Mouse (Mus musculus): Measurements from ENCODE around the gene Mtfp1. TPM values are rescaled to one million over a fixed set of nuclear protein-coding genes. Genes with fewer than 3 reads are reported as not detected.

Mtfp1 gene
- total RNA-seq (2014; fragmentation: Nextera tagmentation) (5.4 and 6.5 TPM in 2 replicates), total RNA-seq (2017) (10.5 and 12.7 TPM in 2 replicates), polyA plus RNA-seq (2012) (12.3 and 14.2 TPM in 2 replicates)

DNA sequence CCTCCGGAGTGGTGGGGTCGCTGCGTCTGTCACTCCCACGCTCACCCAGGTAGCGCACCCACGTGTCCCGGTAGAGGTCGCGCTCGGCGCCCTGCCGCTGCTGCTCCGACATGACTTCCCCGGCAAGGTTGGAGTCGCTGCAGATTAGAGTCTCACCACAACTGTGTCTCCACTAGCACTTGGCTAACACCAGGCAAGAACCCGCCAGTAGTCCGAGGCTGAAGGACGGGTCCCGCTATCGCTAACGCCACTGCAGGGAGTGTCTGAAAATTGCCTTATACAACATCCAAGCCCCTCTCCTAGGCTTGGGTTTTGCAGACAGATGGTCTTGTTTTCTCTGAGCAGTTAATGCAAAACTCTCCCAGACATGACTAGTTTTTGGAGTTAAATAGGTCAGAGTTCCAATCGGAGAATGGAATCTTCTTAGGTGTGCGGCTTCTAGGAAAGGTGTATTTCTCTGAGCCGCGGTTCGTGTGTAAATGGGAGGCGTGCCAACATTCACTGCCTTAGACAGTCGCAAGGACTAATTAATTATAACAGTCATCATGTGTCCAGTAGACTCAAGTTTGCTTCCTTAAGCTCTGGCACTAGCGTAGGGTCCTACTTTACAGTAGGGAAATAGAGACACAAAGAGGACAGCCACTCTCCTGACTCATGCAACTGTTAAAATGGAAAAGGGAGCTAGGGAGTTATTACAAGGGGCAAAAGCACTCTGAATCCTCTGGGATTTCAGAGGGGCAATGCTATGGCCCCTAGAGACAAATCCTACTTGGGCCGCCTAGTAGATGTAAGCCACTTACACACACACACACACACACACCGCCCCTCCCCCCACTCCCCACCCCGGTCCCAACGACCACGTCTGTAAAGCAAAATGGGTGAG lies at the start of gene Mtfp1:
Gene Mtfp1 (minus strand): TSS at position 275 of the 883 bp plus-strand sequence.
- Histone ChIP-seq H3K9me3 (replicated peaks) (peaks cover 15% of the 10 kb centered on the region), H3K27me3 (ENCODE audit: insufficient read depth, low read length) (no peaks in the 10 kb centered on the region; the same call in 1 of the 2 replicates), H3K4me1 (ENCODE audit: insufficient read depth, low read depth, low read length) (peaks cover 54% of the 10 kb centered on the region), H3K4me3 (ENCODE audit: low read depth, low read length) (peak within 1 kb of the TSS; percentile 75), H3K36me3 (replicated peaks) (peaks cover 38% of the 10 kb centered on the region)
- DNase-seq (ENCODE audit: low spot score) (peak; percentile 72), ATAC-seq (ENCODE audit: extremely low read depth, insufficient number of reproducible peaks, low FRiP score, poor library complexity, severe bottlenecking) (no peak)
- no peak for TF ChIP-seq GATA1 (IDR thresholded peaks at IDR 0.05; ENCODE audit: borderline replicate concordance, low read length)
- TF ChIP-seq TAL1 (conservative IDR thresholded peaks at IDR 0.05; ENCODE audit: low read depth, low read length): no peak
- TF ChIP-seq CTCF (IDR thresholded peaks at IDR 0.05; ENCODE audit: low read depth, low read length): no peak
- no peak for TF ChIP-seq GATA2 (IDR thresholded peaks at IDR 0.05; ENCODE audit: borderline replicate concordance, low read depth, low read length)
- TF ChIP-seq POLR2AphosphoS5 (IDR thresholded peaks at IDR 0.05; ENCODE audit: insufficient replicate concordance, low read depth, low read length): no peak

- peaks cover 5% of the 10 kb centered on the region; the same call in 1 of the 2 replicates for H3K27me3 ChIP-seq (ENCODE audit: insufficient read depth, low read length)
- ATAC-seq (ENCODE audit: extremely low read depth, insufficient number of reproducible peaks, low FRiP score, poor library complexity, severe bottlenecking) (no peak), DNase-seq (ENCODE audit: low spot score) (no peak)
- no peaks in the 10 kb centered on the region for H3K9me3 ChIP-seq (replicated peaks)
- peaks cover 64% of the 10 kb centered on the region for H3K36me3 ChIP-seq (replicated peaks)
- no peak overlapping the region for H3K4me3 ChIP-seq (ENCODE audit: low read depth, low read length)
- no peaks in the 10 kb centered on the region for H3K4me1 ChIP-seq (ENCODE audit: insufficient read depth, low read depth, low read length)
- TF ChIP-seq TAL1 (conservative IDR thresholded peaks at IDR 0.05; ENCODE audit: low read depth, low read length): no peak
- TF ChIP-seq GATA2 (IDR thresholded peaks at IDR 0.05; ENCODE audit: borderline replicate concordance, low read depth, low read length): no peak
- TF ChIP-seq POLR2AphosphoS5 (IDR thresholded peaks at IDR 0.05; ENCODE audit: insufficient replicate concordance, low read depth, low read length): no peak
- TF ChIP-seq CTCF (IDR thresholded peaks at IDR 0.05; ENCODE audit: low read depth, low read length): no peak
- TF ChIP-seq GATA1 (IDR thresholded peaks at IDR 0.05; ENCODE audit: borderline replicate concordance, low read length): no peak
Observed at GRCm38 (mm10) chr11:4143281-4144062, 48.2 kb upstream of the Mtfp1 start.

- no peaks in the 10 kb centered on the region for H3K4me1 ChIP-seq (ENCODE audit: insufficient read depth, low read depth, low read length)
- DNase-seq (ENCODE audit: low spot score) (no peak), ATAC-seq (ENCODE audit: extremely low read depth, insufficient number of reproducible peaks, low FRiP score, poor library complexity, severe bottlenecking) (no peak)
- peaks cover 70% of the 10 kb centered on the region for H3K36me3 ChIP-seq (replicated peaks)
- no peaks in the 10 kb centered on the region for H3K27me3 ChIP-seq (ENCODE audit: insufficient read depth, low read length)
- no peaks in the 10 kb centered on the region for H3K9me3 ChIP-seq (replicated peaks)
- no peak overlapping the region for H3K4me3 ChIP-seq (ENCODE audit: low read depth, low read length)
- no peak for TF ChIP-seq CTCF (IDR thresholded peaks at IDR 0.05; ENCODE audit: low read depth, low read length)
- no peak for TF ChIP-seq GATA2 (IDR thresholded peaks at IDR 0.05; ENCODE audit: borderline replicate concordance, low read depth, low read length)
- TF ChIP-seq TAL1 (conservative IDR thresholded peaks at IDR 0.05; ENCODE audit: low read depth, low read length): no peak
- no peak for TF ChIP-seq POLR2AphosphoS5 (IDR thresholded peaks at IDR 0.05; ENCODE audit: insufficient replicate concordance, low read depth, low read length)
Observed at GRCm38 (mm10) chr11:4142352-4142751, 47.1 kb upstream of the Mtfp1 start.

DNA sequence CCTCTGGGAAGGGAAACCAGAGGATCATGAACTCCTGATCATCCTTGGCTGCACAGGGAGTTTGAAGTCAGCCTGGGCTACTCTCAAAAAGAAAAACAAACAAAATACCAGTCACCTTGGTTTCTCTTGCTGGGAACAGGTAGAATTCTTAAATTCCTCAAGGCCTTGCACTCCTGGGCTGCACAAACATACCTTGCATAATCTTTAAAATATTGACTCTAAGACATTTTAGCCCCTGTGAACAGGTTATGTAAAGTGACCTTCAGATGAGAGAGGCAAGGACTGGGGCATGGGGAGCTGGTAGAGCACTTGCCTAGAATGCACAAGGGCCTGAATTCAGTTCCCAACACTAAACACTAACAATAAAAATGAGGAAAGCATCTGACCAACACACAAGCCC lies 46.3 kb upstream of the Mtfp1 start:
- Histone ChIP-seq H3K4me3 (ENCODE audit: low read depth, low read length) (no peak overlapping the region), H3K9me3 (replicated peaks) (no peaks in the 10 kb centered on the region), H3K27me3 (ENCODE audit: insufficient read depth, low read length) (no peaks in the 10 kb centered on the region; the same call in 1 of the 2 replicates), H3K36me3 (replicated peaks) (peaks cover 79% of the 10 kb centered on the region), H3K4me1 (ENCODE audit: insufficient read depth, low read depth, low read length) (0 out of 2 replicates have a peak, but pooled peaks cover 3% of the 10 kb centered on the region)
- ATAC-seq (ENCODE audit: extremely low read depth, insufficient number of reproducible peaks, low FRiP score, poor library complexity, severe bottlenecking) (no peak), DNase-seq (ENCODE audit: low spot score) (no peak)
- TF ChIP-seq POLR2AphosphoS5 (IDR thresholded peaks at IDR 0.05; ENCODE audit: insufficient replicate concordance, low read depth, low read length) (no peak), CTCF (IDR thresholded peaks at IDR 0.05; ENCODE audit: low read depth, low read length) (no peak), GATA1 (IDR thresholded peaks at IDR 0.05; ENCODE audit: borderline replicate concordance, low read length) (no peak), GATA2 (IDR thresholded peaks at IDR 0.05; ENCODE audit: borderline replicate concordance, low read depth, low read length) (no peak), TAL1 (conservative IDR thresholded peaks at IDR 0.05; ENCODE audit: low read depth, low read length) (no peak)

GRCm38 (mm10) chr11:4138964-4139363 lies 43.7 kb upstream of the Mtfp1 start:
- DNase-seq (ENCODE audit: low spot score): no peak
- TF ChIP-seq GATA2 (IDR thresholded peaks at IDR 0.05; ENCODE audit: borderline replicate concordance, low read depth, low read length) (no peak), TAL1 (conservative IDR thresholded peaks at IDR 0.05; ENCODE audit: low read depth, low read length) (no peak), CTCF (IDR thresholded peaks at IDR 0.05; ENCODE audit: low read depth, low read length) (no peak), POLR2AphosphoS5 (IDR thresholded peaks at IDR 0.05; ENCODE audit: insufficient replicate concordance, low read depth, low read length) (no peak), GATA1 (IDR thresholded peaks at IDR 0.05; ENCODE audit: borderline replicate concordance, low read length) (no peak)
- Histone ChIP-seq H3K4me1 (ENCODE audit: insufficient read depth, low read depth, low read length) (peaks cover 21% of the 10 kb centered on the region), H3K9me3 (replicated peaks) (no peaks in the 10 kb centered on the region), H3K4me3 (ENCODE audit: low read depth, low read length) (no peak overlapping the region), H3K27me3 (ENCODE audit: insufficient read depth, low read length) (no peaks in the 10 kb centered on the region; the same call in 1 of the 2 replicates), H3K36me3 (replicated peaks) (peaks cover 76% of the 10 kb centered on the region)
- no peak for ATAC-seq (ENCODE audit: extremely low read depth, insufficient number of reproducible peaks, low FRiP score, poor library complexity, severe bottlenecking)

Data from G1E (cell line).